Mouse (Mus musculus) frontal cortex, postnatal 14 days (tissue): ENCODE data around the gene Elmo3.

Source experiments
- DNase-seq, 2 experiments: peaks; one replicate each; pipeline ENCODE4 v3.0.0; 2022; ENCODE audit warnings: low spot score in 2 of 2

The Elmo3 gene

GRCm38 (mm10) chr8:105326968-105327367, 21.6 kb downstream of the Elmo3 start:
- DNase-seq: no peak

- no peak for DNase-seq
Observed at GRCm38 (mm10) chr8:105330325-105330724, 24.9 kb downstream of the Elmo3 start.

GRCm38 (mm10) chr8:105331469-105331868, 26.1 kb downstream of the Elmo3 start:
- DNase-seq: no peak

- no peak for DNase-seq
Observed at GRCm38 (mm10) chr8:105331931-105332330, 26.5 kb downstream of the Elmo3 start.

- DNase-seq: no peak
Observed at GRCm38 (mm10) chr8:105332523-105332922, 27.1 kb downstream of the Elmo3 start.

GRCm38 (mm10) chr8:105336373-105337130, 31.2 kb downstream of the Elmo3 start:
- no peak for DNase-seq

- DNase-seq: no peak
Observed at GRCm38 (mm10) chr8:105338992-105339391, 33.6 kb downstream of the Elmo3 start.

- no peak for DNase-seq
Observed at GRCm38 (mm10) chr8:105339886-105340635, 34.7 kb downstream of the Elmo3 start.

- no peak for DNase-seq
Observed at GRCm38 (mm10) chr8:105341399-105341798, 36.0 kb downstream of the Elmo3 start.

- DNase-seq: no peak
Observed at GRCm38 (mm10) chr8:105342768-105343167, 37.4 kb downstream of the Elmo3 start.

GRCm38 (mm10) chr8:105343791-105344574, 38.6 kb downstream of the Elmo3 start:
- DNase-seq: no peak

GRCm38 (mm10) chr8:105345061-105345975, 39.9 kb downstream of the Elmo3 start:
- DNase-seq: no peak

GRCm38 (mm10) chr8:105346611-105347427, 41.4 kb downstream of the Elmo3 start:
- DNase-seq: peak in 1 of 2 experiments; percentile 33

GRCm38 (mm10) chr8:105347428-105348221, 42.2 kb downstream of the Elmo3 start, which contains the start of gene Fhod1:
Gene Fhod1 (minus strand): TSS chr8:105347953.
- peak; percentile 81 to 82 for DNase-seq

GRCm38 (mm10) chr8:105348450-105349095, 43.2 kb downstream of the Elmo3 start, which contains the start of gene Slc9a5:
Gene Slc9a5 (plus strand): TSS chr8:105348843.
- DNase-seq: peak in 1 of 2 experiments; percentile 42

- DNase-seq: no peak
Observed at GRCm38 (mm10) chr8:105349096-105349771, 43.8 kb downstream of the Elmo3 start.

GRCm38 (mm10) chr8:105350186-105350585, 44.8 kb downstream of the Elmo3 start:
- no peak for DNase-seq

GRCm38 (mm10) chr8:105353583-105354135, 48.3 kb downstream of the Elmo3 start:
- DNase-seq: no peak
